Mouse (Mus musculus) adrenal gland, adult 2 months (tissue): ENCODE measurements at regions not wholly inside any gene's neighbourhood (a gene's known extent, or its start where the extent isn't known, plus 50 kb on each side); places are given as distances from the start of the nearest gene placed in this dataset.

Source experiments
- DNase-seq: peaks from one replicate; pipeline ENCODE4 v3.0.0; 2021

DNA sequence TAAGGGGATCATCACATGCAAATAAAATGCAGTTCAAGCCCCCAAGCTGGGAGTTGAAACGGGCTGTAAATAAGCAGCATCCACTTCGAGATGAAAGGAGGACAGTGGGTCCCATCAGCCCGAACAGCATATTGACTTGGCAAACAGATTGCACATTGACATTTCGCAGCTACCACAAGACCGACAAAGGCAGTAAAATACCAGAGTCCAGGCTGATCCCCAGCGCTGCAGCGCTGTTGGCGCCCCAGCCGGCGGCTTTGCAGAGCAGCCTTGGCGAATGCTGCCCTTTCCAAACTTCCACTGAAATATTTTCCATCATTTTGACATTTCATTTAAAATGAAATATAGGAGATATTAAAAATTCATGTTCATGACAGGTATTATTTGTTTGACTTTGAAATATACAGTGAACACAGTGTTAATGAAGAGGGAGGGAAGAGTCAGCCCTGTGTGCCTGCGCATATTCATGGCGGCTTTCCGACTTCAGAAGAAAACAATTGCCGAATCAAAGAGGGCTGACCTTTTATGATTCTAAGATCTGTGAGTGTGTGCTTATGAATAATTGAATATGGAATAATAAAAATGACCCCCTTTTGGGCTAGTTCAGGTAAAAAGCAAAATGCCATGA, 98.4 kb downstream of the Sqor start:
- no peak for DNase-seq

DNA sequence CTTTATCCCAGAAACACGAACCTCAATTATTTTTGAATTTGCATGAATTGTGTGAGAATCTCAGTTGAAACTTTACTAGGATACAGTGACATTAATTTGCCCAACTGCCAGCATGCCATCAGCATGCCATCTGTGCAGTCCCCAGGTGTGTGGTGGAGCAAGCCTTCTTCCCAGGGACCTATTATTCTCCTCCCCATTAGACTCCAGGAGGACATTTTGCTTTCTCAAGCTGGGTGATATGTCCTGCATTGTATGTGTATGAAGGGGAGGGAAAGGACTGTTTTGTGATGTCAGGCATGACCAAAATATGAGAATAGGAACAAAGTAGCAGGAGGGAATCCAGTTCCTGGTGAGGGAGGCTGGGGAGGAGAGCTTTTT, 98.9 kb downstream of the Sqor start:
- no peak for DNase-seq

DNA sequence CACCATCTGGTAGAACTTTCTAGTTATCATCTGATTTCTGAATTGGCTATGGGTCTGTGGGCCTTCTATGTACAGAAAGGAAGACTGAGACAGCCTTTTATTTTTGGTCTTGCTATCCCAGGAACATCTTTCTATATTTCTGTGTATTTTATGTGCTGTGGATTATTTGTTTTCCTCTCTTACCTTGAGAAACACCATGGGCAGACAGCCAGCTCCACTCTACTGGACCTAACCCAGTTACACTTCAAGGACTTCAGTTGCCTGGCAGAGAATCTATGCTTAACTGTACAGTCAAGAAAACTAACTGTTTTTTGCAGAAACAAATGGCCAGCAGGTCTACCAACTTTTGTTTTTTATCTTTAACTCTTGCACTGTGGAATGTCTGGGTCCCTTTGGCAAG, 122.1 kb downstream of the Sqor start:
- DNase-seq = no peak

DNA sequence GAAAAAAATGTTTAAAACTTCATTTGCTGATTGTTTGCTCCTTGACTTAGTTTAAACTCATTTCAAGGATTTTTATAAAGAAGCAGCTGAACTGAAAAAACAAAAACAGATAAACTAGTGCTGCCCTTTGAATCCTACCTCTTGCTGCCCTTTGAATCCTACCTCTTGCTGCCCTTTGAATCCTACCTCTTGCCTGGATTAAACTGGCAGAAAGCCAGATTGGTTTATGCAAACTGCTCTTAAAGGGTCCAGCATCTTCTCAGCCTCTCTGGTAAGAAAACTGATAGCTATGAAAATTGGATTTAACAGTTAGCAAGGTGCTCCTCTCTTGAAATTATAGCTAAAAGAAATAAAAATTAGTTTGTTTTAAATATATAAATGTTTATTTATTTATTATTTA, 122.5 kb downstream of the Sqor start:
- no peak for DNase-seq

DNA sequence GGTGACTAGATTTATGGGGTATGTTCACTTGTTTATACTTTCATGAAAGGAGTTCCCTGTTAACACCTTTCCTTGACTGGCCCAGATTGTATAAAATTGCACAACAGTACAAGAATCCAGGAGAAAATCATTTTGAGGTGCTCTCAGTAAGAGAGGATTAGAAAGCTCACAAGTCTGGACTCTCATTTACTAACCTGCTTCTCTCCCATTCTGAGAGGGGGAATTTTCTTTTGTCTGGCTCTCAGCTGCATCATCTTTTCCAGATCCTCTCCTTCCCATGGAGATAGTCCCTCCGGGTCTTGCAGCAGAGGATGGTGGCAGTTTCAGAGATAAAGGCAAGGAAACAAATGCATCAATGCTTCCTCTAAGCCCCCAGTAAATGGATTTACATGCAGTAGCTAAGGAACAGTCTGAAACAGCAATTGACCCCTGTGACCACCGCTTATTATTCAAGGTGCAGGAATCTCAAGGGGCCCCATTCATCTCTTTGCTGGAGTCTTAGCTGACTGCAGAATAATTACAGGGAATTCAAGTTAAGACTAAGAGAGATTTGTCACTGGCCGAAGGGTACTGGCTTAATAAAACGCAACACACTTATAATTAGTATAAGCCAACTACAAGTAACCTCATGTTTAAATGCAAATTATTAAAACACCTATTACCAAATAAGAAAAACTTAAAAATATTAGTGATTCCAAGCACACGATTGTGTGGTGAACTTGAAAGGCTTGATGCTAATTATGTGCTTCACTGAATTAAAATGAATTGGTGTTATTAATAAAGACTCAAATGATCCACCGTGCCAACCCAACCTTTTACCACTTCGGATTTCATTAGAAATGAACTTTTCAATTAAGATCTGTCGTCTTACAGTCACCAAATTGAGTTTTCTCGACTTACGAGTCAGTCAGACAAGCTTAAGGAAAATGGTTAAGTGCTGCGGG, 140.4 kb downstream of the Sqor start:
- DNase-seq = no peak

DNA sequence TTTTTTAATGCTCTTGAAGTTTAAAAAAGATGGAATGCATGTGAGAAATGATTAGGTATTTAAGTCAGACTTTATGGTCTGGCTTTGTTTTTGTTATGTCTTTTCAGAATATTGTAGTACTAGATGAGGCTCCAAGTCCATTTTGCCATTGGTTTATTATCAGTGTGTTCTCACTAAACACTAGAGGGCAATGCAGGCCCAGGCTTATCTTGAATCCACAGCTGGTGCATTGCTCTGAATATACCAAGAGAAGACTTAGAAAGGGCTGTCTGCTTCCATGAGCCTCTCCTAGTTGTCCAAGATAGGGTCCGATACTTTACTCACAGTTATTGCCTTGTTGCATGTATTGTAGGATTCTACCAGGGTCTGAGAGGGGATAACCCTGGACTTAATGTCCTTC, 151.7 kb downstream of the Sqor start:
- DNase-seq = no peak

DNA sequence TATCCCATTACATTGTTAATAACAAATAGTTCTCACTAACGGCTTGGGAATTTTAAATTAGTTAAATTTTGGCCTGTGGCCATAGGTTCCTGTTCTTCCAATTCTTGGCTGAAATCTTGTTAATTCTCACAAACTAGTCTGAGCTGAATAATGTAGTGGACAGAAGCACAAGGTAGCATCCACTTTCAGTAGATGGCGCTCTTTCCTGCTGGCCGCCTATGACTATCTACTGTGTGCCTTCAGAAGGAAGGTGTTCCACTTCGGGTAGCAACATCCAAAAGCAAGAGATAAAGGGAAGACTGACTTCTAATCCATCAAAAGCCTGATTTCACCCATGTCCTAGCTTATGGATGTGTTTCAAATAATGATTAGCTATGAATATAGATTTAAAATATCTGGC, 172.9 kb downstream of the Sqor start:
- DNase-seq = peak; percentile 2

DNA sequence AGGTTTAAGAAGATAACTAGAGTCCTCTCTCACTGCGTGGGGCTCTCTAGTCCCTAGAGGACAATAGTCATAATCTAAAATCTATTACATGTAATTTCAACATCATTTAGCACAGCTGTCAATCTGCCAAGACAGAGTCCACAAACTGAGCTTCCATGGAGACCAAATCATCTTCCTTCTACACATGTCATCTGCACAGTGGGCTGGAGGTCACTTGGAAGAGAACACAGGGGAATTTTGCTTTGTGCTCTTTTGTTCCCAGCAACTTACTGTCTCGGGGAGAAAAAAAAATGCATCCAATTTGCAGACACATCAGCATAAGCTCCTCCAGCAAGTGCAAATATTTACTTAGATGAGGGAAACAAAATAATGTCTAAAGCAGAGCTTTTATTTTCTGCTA, 179.8 kb downstream of the Sqor start:
- DNase-seq = no peak

DNA sequence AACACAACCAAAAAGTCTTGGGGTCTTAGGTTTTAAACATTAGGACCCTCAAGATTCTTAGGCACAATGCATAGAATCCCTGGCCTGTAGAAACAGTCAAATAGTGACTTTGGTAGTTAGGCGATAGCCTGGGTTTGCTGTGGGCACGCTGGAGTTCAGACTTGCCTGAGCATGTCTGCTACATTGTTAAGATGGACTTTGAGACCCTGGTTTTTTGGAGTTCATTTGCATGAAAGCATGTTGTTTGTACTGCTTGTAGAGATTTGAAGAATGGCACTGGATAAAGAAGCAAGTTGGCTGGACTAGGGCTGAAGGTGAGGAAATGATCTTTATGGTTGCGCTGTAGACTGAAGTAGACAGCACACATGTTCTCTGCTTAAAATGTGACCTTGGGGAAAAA, 180.9 kb downstream of the Sqor start:
- no peak for DNase-seq

DNA sequence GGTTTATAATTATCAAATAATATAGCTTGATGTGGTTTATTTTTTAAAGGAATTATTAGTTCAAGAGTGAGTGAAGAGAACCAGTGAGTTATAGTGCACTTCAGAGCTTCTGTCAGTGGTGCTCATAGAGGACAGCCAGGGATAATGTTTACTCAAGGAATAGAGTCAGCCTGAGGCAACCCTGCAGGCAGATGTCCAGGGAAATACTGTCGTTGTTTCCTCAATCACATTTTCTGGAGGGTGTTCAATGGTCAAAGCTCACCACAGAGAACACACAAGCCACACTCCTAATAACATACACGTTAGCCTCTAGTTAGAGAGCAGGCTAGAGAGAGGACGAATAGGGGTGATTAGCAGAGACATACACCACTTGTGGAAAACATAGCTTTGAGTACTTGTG, 184.0 kb downstream of the Sqor start:
- DNase-seq = no peak

DNA sequence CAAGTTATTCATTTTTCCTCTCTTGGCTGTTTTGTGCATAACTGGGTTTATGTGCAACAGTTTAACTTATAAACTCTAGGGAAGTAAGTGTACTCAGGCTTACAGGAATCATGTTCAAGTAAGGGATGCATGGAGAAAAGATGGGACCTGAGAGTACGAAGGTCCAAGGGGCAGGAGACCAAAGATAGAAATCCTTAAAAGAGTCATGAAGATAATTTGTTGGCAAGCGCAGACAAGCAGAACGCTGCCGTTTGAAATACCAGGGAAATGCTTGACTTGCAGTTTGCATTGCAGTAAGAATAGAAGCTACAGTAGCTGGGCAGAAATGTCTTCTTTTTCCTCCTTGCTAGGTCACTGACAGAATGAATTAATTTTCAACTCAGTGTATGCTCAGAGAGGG, 196.7 kb downstream of the Sqor start:
- no peak for DNase-seq

DNA sequence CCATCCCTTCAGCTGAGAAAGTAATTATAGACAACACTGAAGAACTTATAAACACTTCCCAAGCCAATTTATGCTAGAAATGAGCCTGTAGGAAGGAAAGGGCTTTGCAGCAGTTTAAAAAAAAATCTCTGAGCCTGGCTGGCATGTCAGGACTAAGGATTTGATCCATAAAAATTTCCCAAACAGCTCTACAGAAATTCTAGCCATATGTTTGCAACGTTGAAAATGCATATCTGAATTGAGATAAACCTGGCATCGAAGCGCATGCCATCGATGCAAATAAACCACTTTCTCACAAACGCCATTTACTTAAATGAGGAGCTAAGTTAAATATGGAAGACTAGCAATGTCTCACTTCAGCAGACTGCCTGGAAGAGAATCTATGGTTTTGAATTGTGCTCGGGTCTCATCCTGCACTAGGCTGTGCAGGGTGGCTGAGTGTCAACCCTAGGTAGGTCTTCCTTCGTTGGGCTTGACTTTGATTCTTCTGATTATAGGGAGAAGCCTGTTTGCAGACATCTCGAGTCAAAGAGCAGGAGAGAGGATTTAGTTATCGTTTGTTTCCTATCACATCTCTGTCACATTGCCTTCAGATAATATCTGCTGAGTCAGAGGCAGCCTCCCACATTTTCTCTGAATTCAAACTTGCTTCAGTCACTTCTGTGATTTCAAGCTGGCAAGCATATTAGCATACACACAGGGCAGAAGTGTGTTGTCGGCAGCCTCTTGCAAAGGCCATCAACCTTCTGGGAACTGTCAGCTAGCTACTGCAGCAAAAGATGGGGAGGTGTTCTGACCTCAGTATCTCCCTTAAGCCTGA, 204.0 kb downstream of the Sqor start:
- DNase-seq = no peak
